Mouse (Mus musculus) cerebellum, postnatal 14 days (tissue): ENCODE results near the gene Pum2.
"Not testable (repeated sequence)": the region's sequence is repeated elsewhere in the genome, so short reads cannot be mapped to it uniquely, and the experiment has no call there.

Experiments
- DNase-seq, 2 experiments: peaks; one replicate each; pipeline ENCODE4 v3.0.0; 2021; ENCODE audit warnings: mixed read lengths in 2 of 2

The Pum2 gene

DNA sequence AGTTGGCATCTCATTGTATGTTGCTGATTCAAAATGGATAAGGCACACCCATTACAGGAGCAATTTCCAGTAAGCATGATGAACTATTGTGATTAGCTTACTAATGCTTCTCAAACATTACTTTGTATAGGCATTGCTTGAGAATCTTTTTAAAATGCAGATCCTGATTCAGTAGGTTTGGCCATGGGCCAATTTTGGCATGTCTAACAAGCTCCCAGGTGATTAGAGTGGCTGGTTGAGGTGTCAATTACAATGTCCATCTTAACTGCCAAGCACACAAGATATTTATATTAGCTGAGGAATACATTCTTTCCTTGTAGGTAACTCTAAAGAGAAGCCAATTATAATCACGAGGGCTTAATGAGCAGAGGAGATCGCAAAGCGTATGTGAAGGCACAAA, 4.1 kb upstream of the Pum2 start:
- no peak for DNase-seq

- DNase-seq, result no peak
Measured at GRCm38 (mm10) chr12:8673121-8673973, 587 bp upstream of the Pum2 start.

DNA sequence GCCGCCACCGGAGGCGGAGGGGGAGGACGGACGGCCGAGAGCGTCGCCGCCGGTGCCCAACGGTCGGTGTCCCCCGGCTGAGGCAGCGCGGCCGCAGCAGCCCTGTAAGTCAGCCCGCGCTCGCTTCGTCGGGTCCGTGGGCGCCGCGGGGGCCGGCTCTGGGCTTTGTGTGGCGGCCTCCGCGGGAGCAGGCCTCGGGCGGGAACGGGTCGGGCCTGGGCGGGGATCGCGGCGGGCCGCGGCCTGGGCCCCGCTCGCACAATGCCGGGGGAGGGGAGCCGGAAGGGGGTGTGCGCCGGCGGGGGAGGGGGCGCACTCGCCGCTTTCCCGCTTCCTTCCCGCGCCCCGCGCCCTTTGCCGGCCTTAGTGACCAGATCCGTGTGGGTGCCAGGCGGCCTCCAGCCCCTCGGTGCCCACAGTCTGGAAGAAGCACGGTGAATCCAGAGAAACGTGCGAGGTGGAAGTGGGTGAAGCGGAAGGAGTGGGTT, 487 bp downstream of the Pum2 start:
- DNase-seq, result peak; percentile 71 to 73

DNA sequence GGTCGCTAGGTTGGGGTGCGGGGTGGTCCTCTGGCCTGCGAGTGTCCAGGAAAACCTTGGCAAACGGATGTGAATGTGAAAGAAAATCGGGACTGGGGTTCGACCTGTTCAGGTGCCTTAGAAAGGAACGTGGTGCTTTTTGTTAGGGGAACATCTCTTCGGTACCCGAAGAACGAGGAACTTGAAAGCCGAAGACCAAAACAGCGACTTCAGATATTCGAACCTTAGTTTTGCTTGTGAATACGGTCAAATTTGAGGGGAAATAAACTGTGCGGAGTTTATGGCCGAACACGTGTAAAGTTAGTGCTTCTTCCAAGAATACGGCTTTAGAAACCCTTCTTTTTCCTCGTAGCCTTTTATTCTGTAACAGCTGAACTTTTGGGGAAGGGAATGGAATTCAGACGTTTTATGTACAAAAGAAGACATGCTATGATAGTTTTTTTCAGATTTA, 982 bp downstream of the Pum2 start:
- DNase-seq, result no peak

DNA sequence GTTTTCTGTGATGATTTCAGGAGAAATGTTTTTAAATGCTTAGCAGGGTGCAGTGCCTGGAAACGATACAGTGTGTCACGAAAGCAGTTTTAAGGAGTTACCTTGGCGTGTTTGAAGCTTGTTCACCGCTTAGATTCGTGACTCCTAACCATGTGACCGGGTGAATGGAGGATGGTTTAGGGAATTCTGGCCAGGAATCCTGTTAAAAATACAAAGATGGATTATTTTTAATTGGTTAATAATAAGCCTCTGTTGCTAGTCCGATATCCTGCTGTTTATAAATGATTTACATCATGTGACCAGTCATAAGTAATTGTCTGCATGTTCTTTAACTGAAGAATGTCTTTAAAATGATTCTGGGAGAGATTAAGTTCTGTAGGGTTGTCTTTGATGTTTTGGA, 1.4 kb downstream of the Pum2 start:
- DNase-seq, result no peak

- no peak for DNase-seq
Measured at GRCm38 (mm10) chr12:8676341-8676740, 2.4 kb downstream of the Pum2 start.

DNA sequence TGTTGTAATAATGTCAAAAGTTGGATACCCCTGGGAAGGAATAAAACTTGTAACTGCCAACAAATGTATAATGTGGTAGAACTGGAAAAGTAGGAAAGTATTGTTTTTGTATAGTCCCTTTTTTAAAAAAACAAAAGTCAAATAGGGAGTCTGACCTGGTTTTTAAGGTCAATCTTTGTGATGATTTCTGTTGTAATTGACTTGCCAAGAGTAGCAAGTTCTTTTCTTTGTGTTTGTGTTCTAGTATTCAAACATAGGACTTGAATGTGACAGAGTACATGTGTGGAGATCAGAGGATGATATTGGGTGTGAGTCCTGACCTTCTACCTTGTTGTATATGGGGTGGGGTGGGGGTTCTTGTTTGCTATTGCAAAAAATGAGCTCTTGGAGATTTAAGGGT, 4.0 kb downstream of the Pum2 start:
- DNase-seq, result no peak

DNA sequence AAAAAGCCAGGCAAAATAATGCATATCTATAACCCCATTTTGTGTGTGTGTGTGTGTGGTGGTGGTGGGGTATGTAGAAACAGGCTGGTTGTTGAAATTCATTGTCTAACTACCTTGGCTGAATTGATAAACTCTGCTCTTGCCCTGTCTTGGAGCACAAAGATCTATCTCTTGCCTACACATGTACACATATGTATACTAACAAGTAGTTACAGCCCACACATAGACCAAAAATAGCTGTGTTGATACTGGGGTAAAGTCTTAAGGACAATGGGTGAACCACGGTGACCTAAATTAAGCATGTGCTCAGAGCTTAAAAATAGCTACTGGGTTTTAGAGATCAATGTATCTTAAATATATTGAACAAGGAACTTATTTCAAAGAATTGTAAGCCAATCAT, 10.3 kb downstream of the Pum2 start:
- no peak for DNase-seq

GRCm38 (mm10) chr12:8685036-8685435, 11.1 kb downstream of the Pum2 start:
- DNase-seq, result no peak

DNA sequence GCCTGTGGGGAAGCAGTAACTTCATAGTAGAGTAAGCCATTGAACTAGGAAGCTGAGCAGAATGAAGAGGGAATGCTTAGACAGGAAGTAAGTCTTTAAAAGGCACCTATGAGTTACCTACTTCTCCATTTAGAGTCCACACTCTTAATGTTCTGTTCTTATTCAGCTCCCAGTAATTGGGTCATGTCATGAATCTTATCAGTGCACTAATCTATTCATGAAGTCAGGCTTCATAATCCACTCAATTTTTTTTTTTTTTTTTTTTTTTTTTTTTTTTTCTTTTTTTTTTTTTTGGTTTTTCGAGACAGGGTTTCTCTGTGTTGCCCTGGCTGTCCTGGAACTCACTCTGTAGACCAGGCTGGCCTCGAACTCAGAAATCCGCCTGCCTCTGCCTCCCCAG, 15.9 kb downstream of the Pum2 start:
- DNase-seq, result not testable (repeated sequence)

DNA sequence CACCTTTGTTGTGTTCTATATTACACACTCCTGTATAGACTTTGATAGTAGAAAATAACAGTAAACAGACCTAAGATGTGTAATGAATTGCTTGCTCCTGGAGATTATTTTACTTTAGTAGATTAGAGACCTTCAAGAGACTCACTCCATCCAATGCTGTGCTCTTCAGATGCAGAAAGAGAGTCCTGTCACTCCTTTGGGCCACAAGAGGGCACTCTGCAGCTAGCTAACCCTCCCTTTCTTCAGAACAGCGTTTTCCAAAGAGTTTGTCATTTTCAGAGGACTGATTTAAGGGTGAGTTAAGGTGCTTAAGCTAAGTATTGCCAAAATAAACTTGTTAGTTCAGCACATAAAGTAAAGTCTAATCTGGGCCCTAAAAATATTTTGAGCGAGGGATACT, 25.0 kb downstream of the Pum2 start:
- peak; percentile 67 to 71 for DNase-seq

DNA sequence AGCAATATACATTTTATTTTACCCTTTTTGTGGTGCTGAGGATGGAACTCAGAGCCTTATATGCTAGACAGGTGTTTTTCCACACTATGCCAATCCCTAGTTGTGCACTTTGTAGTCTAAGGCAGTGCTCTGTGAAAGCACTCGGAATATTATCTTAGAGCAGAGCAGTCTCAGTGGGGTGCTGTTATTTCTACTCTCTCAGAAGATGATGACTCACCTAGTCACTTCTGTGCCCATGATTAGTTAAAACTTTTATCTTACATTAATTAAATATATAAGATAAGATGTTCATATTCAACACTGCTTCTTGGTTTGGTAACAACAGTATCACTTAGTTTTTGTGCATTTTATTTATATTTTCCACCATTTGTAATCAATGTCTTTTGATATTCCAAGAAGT, 30.1 kb downstream of the Pum2 start:
- no peak for DNase-seq

DNA sequence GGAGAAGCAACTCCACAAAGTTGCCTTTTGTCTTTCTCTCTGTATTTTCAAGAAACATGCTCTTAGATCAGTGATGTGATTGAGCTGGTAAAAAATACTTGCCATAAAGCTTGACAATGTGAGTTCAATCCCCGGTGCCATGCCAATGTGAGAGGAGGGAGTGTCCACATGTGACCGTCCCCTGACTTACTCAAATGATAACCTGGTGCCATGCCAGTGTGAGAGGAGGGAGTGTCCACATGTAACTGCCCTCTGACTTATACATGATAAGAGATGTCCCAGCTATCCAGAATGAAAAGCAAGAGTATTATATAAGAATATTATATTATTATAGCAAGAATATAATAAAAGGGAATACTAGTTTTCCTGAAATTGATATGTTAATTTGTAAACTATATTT, 34.9 kb downstream of the Pum2 start:
- no peak for DNase-seq

- DNase-seq, result no peak
Measured at GRCm38 (mm10) chr12:8712665-8713064, 38.7 kb downstream of the Pum2 start.

DNA sequence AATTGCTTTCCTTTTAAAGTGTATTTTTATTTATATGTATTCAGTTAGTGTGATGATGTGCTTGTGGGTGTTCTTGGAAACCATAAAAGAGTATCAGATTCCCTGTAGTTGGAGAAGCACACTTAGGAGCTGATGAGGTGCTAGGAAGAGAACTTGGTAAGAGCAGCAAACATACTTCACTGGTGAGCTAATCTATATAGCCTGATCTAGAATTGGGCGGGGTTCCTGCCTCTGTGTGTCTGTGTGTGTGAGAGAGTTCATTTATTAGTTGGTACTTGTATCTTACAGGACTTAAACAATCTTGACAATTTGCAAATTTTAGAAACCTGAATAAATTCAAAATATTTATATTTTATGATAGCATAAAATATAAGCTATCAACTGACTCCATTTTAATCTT, 42.2 kb downstream of the Pum2 start:
- no peak for DNase-seq

DNA sequence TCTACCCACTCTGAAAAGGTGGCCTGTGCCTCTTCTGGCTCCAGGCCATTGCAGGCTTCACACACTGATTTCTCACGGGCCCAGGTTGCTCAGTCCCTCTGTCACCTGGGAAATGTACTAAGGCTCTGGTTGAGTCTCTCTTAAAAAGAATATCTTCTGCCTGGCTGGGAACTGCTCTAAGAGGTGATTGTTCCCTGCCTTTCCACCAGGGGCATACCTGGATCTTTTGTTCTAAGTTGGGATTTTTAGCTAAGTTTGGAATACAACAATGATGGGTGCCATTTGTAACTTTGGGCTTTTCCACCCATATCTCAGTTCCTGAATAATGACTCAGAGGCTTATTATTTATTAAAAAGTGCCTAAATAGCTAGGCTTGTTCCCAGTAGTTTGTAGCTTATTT, 53.0 kb downstream of the Pum2 start:
- peak in 1 of 2 experiments; percentile 19 for DNase-seq

- DNase-seq, result no peak
Measured at GRCm38 (mm10) chr12:8728739-8729138, 54.8 kb downstream of the Pum2 start.

DNA sequence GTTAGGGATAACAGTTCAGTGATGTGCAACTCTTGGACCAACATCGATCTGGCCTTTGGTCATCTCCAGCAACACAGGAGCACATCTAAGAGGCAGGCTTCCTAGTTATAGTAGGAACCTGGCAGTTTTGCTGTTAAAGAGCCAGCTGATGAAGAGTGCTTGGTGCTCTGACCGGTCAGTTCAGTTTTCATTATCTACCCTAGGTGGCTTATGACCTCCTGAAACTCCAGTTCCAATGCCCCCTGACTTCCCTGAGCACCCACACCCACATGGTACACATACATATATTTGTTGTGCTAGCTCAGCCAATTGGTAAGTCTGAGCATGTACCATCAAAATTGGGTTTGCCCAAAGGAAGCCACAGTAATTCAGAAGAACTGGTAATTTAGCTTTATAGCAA, 79.7 kb downstream of the Pum2 start:
- no peak for DNase-seq

- peak; percentile 36 to 43 for DNase-seq
Measured at GRCm38 (mm10) chr12:8754116-8754515, 80.2 kb downstream of the Pum2 start.

- no peak for DNase-seq
Measured at GRCm38 (mm10) chr12:8758029-8758428, 84.1 kb downstream of the Pum2 start.

DNA sequence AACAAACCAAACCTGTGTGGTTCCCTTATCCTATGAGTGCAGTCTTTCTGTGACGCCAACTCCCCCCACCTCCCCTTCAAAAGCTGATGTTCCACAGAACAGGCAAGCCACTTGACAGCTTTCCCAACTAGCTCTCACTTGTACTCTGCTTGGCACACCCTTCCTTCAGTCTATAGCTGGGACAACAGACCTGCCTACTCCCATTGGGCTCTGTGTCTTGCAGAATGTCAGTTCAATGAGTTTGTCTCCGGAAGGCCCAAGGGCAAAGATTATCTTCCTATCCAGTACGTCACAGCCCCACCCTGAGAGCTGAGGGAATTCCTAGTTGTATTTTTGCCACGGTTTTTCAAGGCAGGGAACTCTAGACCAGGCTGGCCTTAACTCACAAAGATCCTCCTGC, 85.2 kb downstream of the Pum2 start:
- DNase-seq, result no peak

- no peak for DNase-seq
Measured at GRCm38 (mm10) chr12:8759779-8760178, 85.8 kb downstream of the Pum2 start.

GRCm38 (mm10) chr12:8760561-8760960, 86.6 kb downstream of the Pum2 start:
- DNase-seq, result no peak

GRCm38 (mm10) chr12:8761058-8761457, 87.1 kb downstream of the Pum2 start:
- DNase-seq, result no peak

DNA sequence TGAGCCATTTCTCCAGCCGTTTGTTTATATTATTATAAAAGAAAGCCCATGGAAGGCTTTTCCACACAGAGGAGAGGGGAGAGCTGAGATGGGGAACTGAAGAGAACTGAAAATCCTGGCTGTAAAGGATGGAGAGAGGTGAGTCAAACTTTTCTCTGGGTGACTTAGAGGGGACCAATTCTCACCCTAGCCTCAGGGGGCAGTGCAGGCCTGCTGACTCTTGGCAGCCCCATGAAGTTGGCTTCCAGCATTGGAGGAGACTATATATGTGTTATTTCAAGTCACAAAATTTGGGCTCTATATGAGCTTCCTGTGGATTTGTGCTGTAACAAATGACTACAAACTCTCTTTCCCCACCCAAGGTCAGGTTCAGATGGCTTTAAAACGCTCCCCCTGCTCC, 88.7 kb downstream of the Pum2 start:
- no peak for DNase-seq
